Mouse (Mus musculus) Patski (cell line): ENCODE data around the gene Angpt4. TPM values are rescaled to one million over a fixed set of nuclear protein-coding genes. Genes with fewer than 3 reads are reported as not detected.

Experiments used
- ATAC-seq: fragments of 100-300 bp; one replicate; pipeline ENCODE4 v1.8.0; 2021
- CTCF ChIA-PET: fragments of 350-600 bp; sonication (Branson Sonifier 250); formaldehyde crosslinking; loops from one replicate; lab custom pipeline; 2022; ENCODE audit warnings: inconsistent platforms; lab: Charles Lee
- POLR2A ChIA-PET: fragments of 350-600 bp; sonication (Branson Sonifier 250); formaldehyde crosslinking; loops from one replicate; lab custom pipeline; 2022; ENCODE audit warnings: antibody characterized with exemption, inconsistent platforms; lab: Charles Lee
- DNase-seq: peaks from one replicate; pipeline ENCODE4 v3.0.0-alpha.2; 2011; ENCODE audit warnings: low read depth, low spot score
- H3K27me3 ChIP-seq: fragments of 371-371 bp; one replicate; pipeline ENCODE4 v1.5.1; 2021
- CTCF ChIP-seq: fragments of 100-300 bp; IDR thresholded peaks from one replicate; pipeline ENCODE4 v1.5.1; 2021
- in situ Hi-C: fragments of 300-500 bp; cut with MboI; formaldehyde crosslinking; loops from 3 replicates; pipeline ENCODE4 v1.11.1; 2018; ENCODE audit warnings: low pct_unique_long_range_greater_than_20kb, mixed read lengths
- polyA plus RNA-seq: library from polyadenylated mRNA; unstranded; gene quantifications from one replicate; pipeline ENCODE4 v1.2.3, GENCODE M21; 2021

Angpt4 gene
- polyA plus RNA-seq, 1 experiment from 2014 or later: 44.3 TPM

DNA sequence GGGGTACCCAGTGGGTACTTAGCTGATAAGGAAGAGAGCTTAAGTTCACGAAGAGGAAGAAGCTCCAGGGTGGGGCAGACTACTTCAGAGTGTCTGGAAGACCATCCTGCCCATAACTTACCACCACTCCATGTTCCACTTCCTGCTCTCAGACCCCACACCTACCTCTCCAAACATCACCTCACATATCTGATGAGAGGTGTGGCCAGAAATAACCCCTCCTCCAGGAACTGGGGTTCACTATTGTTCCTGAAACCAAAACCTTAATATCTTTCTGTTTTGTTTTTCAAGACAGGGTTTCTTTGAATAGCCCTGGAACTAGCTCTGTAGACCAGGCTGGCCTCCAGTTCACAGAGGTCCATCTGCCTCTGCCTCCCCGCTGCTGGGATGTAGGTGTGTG, 56.8 kb downstream of the Angpt4 start:
- in situ Hi-C loops: no loop called here
- ATAC-seq (no peak), DNase-seq (no peak)
- no peaks in the 10 kb centered on the region for H3K27me3 ChIP-seq
- ChIA-PET CTCF (no interaction called here), POLR2A (no interaction called here)
- no peak for TF ChIP-seq CTCF

GRCm38 (mm10) chr2:151968451-151968850, 57.4 kb downstream of the Angpt4 start:
- ATAC-seq (no peak), DNase-seq (no peak)
- in situ Hi-C loops: no loop called here
- ChIA-PET CTCF (no interaction called here), POLR2A (no interaction called here)
- H3K27me3 ChIP-seq: no peaks in the 10 kb centered on the region
- no peak for TF ChIP-seq CTCF

- ChIA-PET CTCF (no interaction called here), POLR2A (no interaction called here)
- DNase-seq: no peak
- ATAC-seq: no peak
- in situ Hi-C loops: no loop called here
- H3K27me3 ChIP-seq: no peaks in the 10 kb centered on the region
- no peak for TF ChIP-seq CTCF
These were observed 58.0 kb downstream of the Angpt4 start for GRCm38 (mm10) chr2:151968986-151969385.

- DNase-seq (no peak), ATAC-seq (no peak)
- in situ Hi-C loops: no loop called here
- ChIA-PET POLR2A (no interaction called here), CTCF (no interaction called here)
- H3K27me3 ChIP-seq: no peaks in the 10 kb centered on the region
- no peak for TF ChIP-seq CTCF
These were observed 58.4 kb downstream of the Angpt4 start for GRCm38 (mm10) chr2:151969396-151969795.

GRCm38 (mm10) chr2:151970191-151971172, 59.5 kb downstream of the Angpt4 start:
- no peak for DNase-seq
- TF ChIP-seq CTCF: no peak
- in situ Hi-C loops: no loop called here
- CTCF ChIA-PET: interaction anchor here (1.2 kb wide), 1 partner anchor 9 kb away, joined by 3 read pairs; no protein-coding TSS in a partner anchor
- ATAC-seq: no peak
- no peaks in the 10 kb centered on the region for H3K27me3 ChIP-seq
- POLR2A ChIA-PET: no interaction called here

- no peak for TF ChIP-seq CTCF
- in situ Hi-C loops: no loop called here
- H3K27me3 ChIP-seq: no peaks in the 10 kb centered on the region
- CTCF ChIA-PET: interaction anchor here (1.0 to 1.2 kb wide), 2 partner anchors 11 kb away, joined by 3 read pairs; no protein-coding TSS in a partner anchor
- no peak for ATAC-seq
- no peak for DNase-seq
- POLR2A ChIA-PET: no interaction called here
These were observed 60.7 kb downstream of the Angpt4 start for GRCm38 (mm10) chr2:151971748-151972147.

GRCm38 (mm10) chr2:151972880-151973594, 62.0 kb downstream of the Angpt4 start:
- H3K27me3 ChIP-seq: no peaks in the 10 kb centered on the region
- DNase-seq (no peak), ATAC-seq (no peak)
- POLR2A ChIA-PET: no interaction called here
- CTCF ChIA-PET: interaction anchor here (1.0 kb wide), 1 partner anchor 10 kb away, joined by 3 read pairs; no protein-coding TSS in a partner anchor
- TF ChIP-seq CTCF: no peak
- in situ Hi-C loops: no loop called here

DNA sequence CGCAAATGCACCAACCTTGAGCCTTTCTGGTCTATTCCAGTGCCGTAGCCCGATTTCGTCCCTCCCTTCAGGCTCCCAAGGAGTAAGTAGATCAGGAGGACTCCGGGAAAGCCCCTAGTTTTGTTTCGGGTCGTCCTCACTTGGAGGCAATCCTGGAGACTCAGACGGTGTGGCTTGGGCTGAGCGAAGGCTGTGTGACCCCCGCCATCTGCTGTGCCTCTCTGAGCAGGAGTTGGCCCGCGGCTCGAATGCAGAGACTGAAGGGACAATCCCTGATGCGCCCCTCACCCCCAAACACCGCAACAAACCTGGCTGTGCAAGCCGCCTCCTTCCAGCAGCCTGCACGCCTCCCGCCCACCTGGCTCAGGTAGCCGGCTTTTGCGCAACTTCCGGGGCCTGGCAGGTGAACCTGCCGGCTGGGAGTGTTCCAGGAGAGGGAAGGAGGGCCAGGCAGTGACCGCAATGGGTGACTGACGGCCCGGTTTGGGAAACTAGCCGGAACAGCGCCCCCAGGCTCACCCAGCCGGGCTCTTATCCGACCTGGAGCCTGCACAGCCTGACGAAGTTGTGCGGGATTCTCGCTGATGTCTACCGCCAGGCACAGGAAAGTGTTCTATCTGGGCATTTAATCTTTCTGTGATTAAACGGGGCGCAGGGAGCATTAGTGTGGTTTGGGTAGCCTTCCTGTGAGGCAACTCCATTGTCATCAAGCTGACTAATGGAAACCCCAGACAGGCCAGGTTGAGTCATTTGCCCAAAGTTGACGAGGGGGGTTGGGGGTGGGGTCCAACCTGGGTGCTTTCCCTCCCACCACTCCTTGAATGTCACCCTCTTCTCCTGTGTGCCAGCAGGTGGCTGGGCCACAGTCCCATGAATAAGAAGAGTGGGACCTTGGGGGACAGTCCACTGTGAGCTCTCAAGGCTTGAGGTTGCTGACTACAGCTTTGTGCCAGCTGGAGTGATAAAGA, 62.9 kb downstream of the Angpt4 start:
- no peak for TF ChIP-seq CTCF

GRCm38 (mm10) chr2:151975295-151975694, 64.3 kb downstream of the Angpt4 start:
- DNase-seq: no peak
- TF ChIP-seq CTCF: no peak
- in situ Hi-C loops: loop anchor here (5.0 kb wide), 1 partner anchor 58 kb away; no protein-coding TSS in a partner anchor
- ChIA-PET CTCF (interaction anchor here (1.6 to 1.8 kb wide), 2 partner anchors 9 to 11 kb away, joined by 5 to 6 read pairs; no protein-coding TSS in a partner anchor), POLR2A (interaction anchor here (1.1 to 1.4 kb wide), 3 partner anchors 9 to 69 kb away, joined by 3 read pairs; no protein-coding TSS in a partner anchor)
- no peak for ATAC-seq
- no peaks in the 10 kb centered on the region for H3K27me3 ChIP-seq

More for the DNA sequence above, 62.9 kb downstream of the Angpt4 start:
- ChIA-PET POLR2A (interaction anchor here (1.0 kb wide), 1 partner anchor 79 kb away, joined by 3 read pairs; no protein-coding TSS in a partner anchor), CTCF (interaction anchor here (1.0 to 1.8 kb wide), 3 partner anchors 8 to 94 kb away, joined by 3 to 6 read pairs (median 5); no protein-coding TSS in a partner anchor)
- H3K27me3 ChIP-seq: no peaks in the 10 kb centered on the region
- peak; percentile 64 for ATAC-seq
- DNase-seq: no peak
- in situ Hi-C loops: no loop called here
